Mouse (Mus musculus): ENCODE results near the gene Vmn2r86. TPM values are rescaled to one million over a fixed set of nuclear protein-coding genes. Genes with fewer than 3 reads are reported as not detected.

Vmn2r86 gene
- not detected for total RNA-seq (2023)

DNA sequence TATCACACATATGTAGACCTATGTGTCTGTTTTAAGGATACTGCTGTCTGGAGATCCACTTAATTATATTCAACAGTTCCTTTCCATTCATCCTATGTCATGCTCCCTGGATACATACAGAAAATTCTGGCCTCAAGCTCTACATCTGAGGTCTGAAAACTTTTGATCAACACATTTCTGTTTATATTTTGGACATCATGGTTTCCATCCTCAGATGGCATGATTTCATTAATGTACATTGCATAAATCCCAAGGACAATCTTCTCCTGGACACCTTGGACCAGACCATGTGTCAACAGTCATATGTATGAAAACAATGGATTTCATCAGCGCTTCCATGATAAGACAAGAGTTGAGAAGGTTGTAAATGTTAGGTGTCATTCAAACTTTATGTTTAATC, at the start of gene Vmn2r86:
Gene Vmn2r86, minus strand, starts transcription at position 101 of the 400 bp plus-strand sequence.

DNA sequence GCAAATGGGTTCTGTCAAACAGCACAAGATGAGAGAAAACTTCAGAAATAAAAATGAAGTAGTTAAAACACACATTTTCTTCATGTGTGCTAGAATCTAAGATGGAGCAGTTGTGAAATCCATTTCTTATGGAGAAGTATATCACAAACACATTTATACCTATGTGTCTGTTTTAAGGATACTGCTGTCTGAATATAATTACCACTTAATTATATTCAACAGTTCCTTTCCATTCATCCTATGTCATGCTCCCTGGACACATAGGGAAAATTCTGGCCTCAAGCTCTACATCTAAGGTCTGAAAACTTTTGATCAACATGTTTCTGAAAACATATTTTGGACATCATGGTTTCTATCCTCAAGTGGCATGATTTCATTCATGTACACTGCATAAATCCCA, 41.4 kb upstream of the Vmn2r86 start, which contains the start of gene Vmn2r87:
Gene Vmn2r87, minus strand, starts transcription at position 101 of the 400 bp plus-strand sequence.

DNA sequence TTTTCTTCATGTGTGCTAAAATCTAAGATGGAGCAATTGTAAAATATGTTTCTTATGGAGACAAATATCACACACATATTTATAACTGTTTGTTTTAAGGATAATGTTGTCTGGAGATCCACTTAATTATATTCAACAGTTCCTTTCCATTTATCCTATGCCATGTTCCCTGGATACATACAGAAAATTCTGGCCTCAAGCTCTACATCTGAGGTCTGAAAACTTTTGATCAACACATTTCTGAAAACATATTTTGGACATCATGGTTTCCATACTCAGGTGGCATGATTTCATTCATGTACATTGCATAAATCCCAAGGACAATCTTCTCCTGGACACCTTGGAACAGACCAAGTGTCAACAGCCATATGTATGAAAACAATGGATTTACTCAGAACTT, 26.2 kb downstream of the Vmn2r86 start, which contains the start of gene Vmn2r85:
Gene Vmn2r85, minus strand, starts transcription at position 101 of the 400 bp plus-strand sequence.

DNA sequence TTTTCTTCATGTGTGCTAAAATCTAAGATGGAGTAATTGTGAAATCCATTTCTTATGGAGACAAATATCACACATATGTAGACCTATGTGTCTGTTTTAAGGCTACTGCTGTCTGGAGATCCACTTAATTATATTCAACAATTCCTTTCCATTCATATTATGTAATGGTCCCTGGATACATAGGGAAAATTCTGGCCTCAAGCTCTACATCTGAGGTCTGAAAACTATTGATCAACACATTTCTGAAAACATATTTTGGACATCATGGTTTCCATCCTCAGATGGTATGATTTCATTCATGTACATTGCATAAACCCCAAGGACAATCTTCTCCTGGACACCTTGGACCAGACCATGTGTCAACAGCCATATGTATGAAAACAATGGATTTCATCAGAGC, 61.6 kb downstream of the Vmn2r86 start, which contains the start of gene Vmn2r84:
Gene Vmn2r84, minus strand, starts transcription at position 101 of the 400 bp plus-strand sequence.

Other genes with a start within 250 kb of the Vmn2r86 start
- gene Olfr827, start 241.6 kb downstream of the Vmn2r86 start, total RNA-seq (2023): not detected
- under 1 TPM in 1 of 2 experiments, not detected in 1; 0.33 TPM for gene Neurod4, start 175.8 kb downstream of the Vmn2r86 start, total RNA-seq (2023)
- gene Tespa1, start 133.2 kb downstream of the Vmn2r86 start, total RNA-seq (2023): 10 to 100 TPM; 96.6 to 96.8 TPM
- not detected for gene Vmn2r84, start 61.7 kb downstream of the Vmn2r86 start, total RNA-seq (2023)
- not detected for gene Vmn2r85, start 26.3 kb downstream of the Vmn2r86 start, total RNA-seq (2023)
- gene Vmn2r87, start 41.3 kb upstream of the Vmn2r86 start, total RNA-seq (2023): not detected

Data from B cell, adult 67 days (primary cell).